Mouse (Mus musculus): ENCODE measurements around the gene Pnliprp2. TPM values are rescaled to one million over a fixed set of nuclear protein-coding genes. Genes with fewer than 3 reads are reported as not detected.

Gene Pnliprp2
- polyA plus RNA-seq, 2 experiments, result 0.04 TPM; not detected in 1

- WGBS, result 48% methylated on average over 5 of the region's 5 CpGs
- Histone ChIP-seq H3K4me3 (replicated peaks; ENCODE audit: low read length) (no peak within 1 kb of the TSS), H3K36me3 (ENCODE audit: control insufficient read depth, insufficient read depth, low read length) (no peaks in the 10 kb centered on the region), H3K4me1 (ENCODE audit: control insufficient read depth, insufficient read depth, low read length) (0 out of 2 replicates have a peak, but pooled peaks cover 3% of the 10 kb centered on the region), H3K27ac (replicated peaks; ENCODE audit: low read depth, low read length) (no peak within 1 kb of the TSS), H3K9me3 (ENCODE audit: control insufficient read depth, low read length) (no peaks in the 10 kb centered on the region), H3K27me3 (ENCODE audit: control insufficient read depth, insufficient read depth, low read length) (no peaks in the 10 kb centered on the region), H3K4me2 (replicated peaks; ENCODE audit: low read depth, low read length, severe bottlenecking) (no peak within 1 kb of the TSS), H3K9ac (ENCODE audit: low read depth, low read length, severe bottlenecking) (no peak within 1 kb of the TSS)
- no peak for TF ChIP-seq POLR2A (IDR thresholded peaks at IDR 0.05; ENCODE audit: borderline replicate concordance, extremely low read depth, insufficient read depth, insufficient read length)
- DNase-seq (ENCODE audit: low spot score) (no peak), ATAC-seq (ENCODE audit: low FRiP score, low read depth) (no peak)
Measured at GRCm38 (mm10) chr19:58728445-58729031, 31.0 kb upstream of the Pnliprp2 start, which contains the start of gene Pnliprp1. TSS of gene Pnliprp1 (plus strand) at chr19:58728887.

GRCm38 (mm10) chr19:58733216-58733615, 26.3 kb upstream of the Pnliprp2 start:
- H3K4me3 ChIP-seq (replicated peaks; ENCODE audit: low read length), result no peak overlapping the region
- no peak for ATAC-seq (ENCODE audit: low FRiP score, low read depth)
- TF ChIP-seq POLR2A (IDR thresholded peaks at IDR 0.05; ENCODE audit: borderline replicate concordance, extremely low read depth, insufficient read depth, insufficient read length), result no peak
- H3K36me3 ChIP-seq (ENCODE audit: control insufficient read depth, insufficient read depth, low read length), result no peaks in the 10 kb centered on the region
- no peaks in the 10 kb centered on the region for H3K9me3 ChIP-seq (ENCODE audit: control insufficient read depth, low read length)
- WGBS, result 87% methylated on average over 6 of the region's 6 CpGs
- 0 out of 2 replicates have a peak, but pooled peaks cover 3% of the 10 kb centered on the region for H3K4me1 ChIP-seq (ENCODE audit: control insufficient read depth, insufficient read depth, low read length)
- no peak for DNase-seq (ENCODE audit: low spot score)
- H3K9ac ChIP-seq (ENCODE audit: low read depth, low read length, severe bottlenecking), result no peak overlapping the region
- H3K27ac ChIP-seq (replicated peaks; ENCODE audit: low read depth, low read length), result no peak overlapping the region
- H3K4me2 ChIP-seq (replicated peaks; ENCODE audit: low read depth, low read length, severe bottlenecking), result no peak overlapping the region
- H3K27me3 ChIP-seq (ENCODE audit: control insufficient read depth, insufficient read depth, low read length), result no peaks in the 10 kb centered on the region

- Histone ChIP-seq H3K27ac (replicated peaks; ENCODE audit: low read depth, low read length) (no peak overlapping the region), H3K4me2 (replicated peaks; ENCODE audit: low read depth, low read length, severe bottlenecking) (no peak overlapping the region), H3K4me3 (replicated peaks; ENCODE audit: low read length) (no peak overlapping the region), H3K9ac (ENCODE audit: low read depth, low read length, severe bottlenecking) (no peak overlapping the region), H3K27me3 (ENCODE audit: control insufficient read depth, insufficient read depth, low read length) (no peaks in the 10 kb centered on the region), H3K4me1 (ENCODE audit: control insufficient read depth, insufficient read depth, low read length) (no peaks in the 10 kb centered on the region), H3K9me3 (ENCODE audit: control insufficient read depth, low read length) (no peaks in the 10 kb centered on the region), H3K36me3 (ENCODE audit: control insufficient read depth, insufficient read depth, low read length) (no peaks in the 10 kb centered on the region)
- ATAC-seq (ENCODE audit: low FRiP score, low read depth), result no peak
- no peak for DNase-seq (ENCODE audit: low spot score)
- WGBS, result 85% methylated on average over 4 of the region's 4 CpGs
- no peak for TF ChIP-seq POLR2A (IDR thresholded peaks at IDR 0.05; ENCODE audit: borderline replicate concordance, extremely low read depth, insufficient read depth, insufficient read length)
Measured at GRCm38 (mm10) chr19:58738111-58738510, 21.4 kb upstream of the Pnliprp2 start.

- Histone ChIP-seq H3K9ac (ENCODE audit: low read depth, low read length, severe bottlenecking) (no peak overlapping the region), H3K4me3 (replicated peaks; ENCODE audit: low read length) (no peak overlapping the region), H3K27ac (replicated peaks; ENCODE audit: low read depth, low read length) (no peak overlapping the region), H3K9me3 (ENCODE audit: control insufficient read depth, low read length) (no peaks in the 10 kb centered on the region), H3K4me2 (replicated peaks; ENCODE audit: low read depth, low read length, severe bottlenecking) (no peak overlapping the region), H3K4me1 (ENCODE audit: control insufficient read depth, insufficient read depth, low read length) (no peaks in the 10 kb centered on the region), H3K27me3 (ENCODE audit: control insufficient read depth, insufficient read depth, low read length) (no peaks in the 10 kb centered on the region), H3K36me3 (ENCODE audit: control insufficient read depth, insufficient read depth, low read length) (no peaks in the 10 kb centered on the region)
- 83% methylated on average over 6 of the region's 6 CpGs for WGBS
- DNase-seq (ENCODE audit: low spot score) (no peak), ATAC-seq (ENCODE audit: low FRiP score, low read depth) (no peak)
- no peak for TF ChIP-seq POLR2A (IDR thresholded peaks at IDR 0.05; ENCODE audit: borderline replicate concordance, extremely low read depth, insufficient read depth, insufficient read length)
Measured at GRCm38 (mm10) chr19:58741036-58741435, 18.5 kb upstream of the Pnliprp2 start.

GRCm38 (mm10) chr19:58742711-58743110, 16.8 kb upstream of the Pnliprp2 start:
- no peak overlapping the region for H3K4me2 ChIP-seq (replicated peaks; ENCODE audit: low read depth, low read length, severe bottlenecking)
- no peak for TF ChIP-seq POLR2A (IDR thresholded peaks at IDR 0.05; ENCODE audit: borderline replicate concordance, extremely low read depth, insufficient read depth, insufficient read length)
- H3K9ac ChIP-seq (ENCODE audit: low read depth, low read length, severe bottlenecking), result no peak overlapping the region
- H3K9me3 ChIP-seq (ENCODE audit: control insufficient read depth, low read length), result no peaks in the 10 kb centered on the region
- no peak for ATAC-seq (ENCODE audit: low FRiP score, low read depth)
- WGBS, result 80% methylated on average over 4 of the region's 4 CpGs
- H3K27ac ChIP-seq (replicated peaks; ENCODE audit: low read depth, low read length), result no peak overlapping the region
- no peaks in the 10 kb centered on the region for H3K36me3 ChIP-seq (ENCODE audit: control insufficient read depth, insufficient read depth, low read length)
- H3K4me1 ChIP-seq (ENCODE audit: control insufficient read depth, insufficient read depth, low read length), result no peaks in the 10 kb centered on the region
- H3K4me3 ChIP-seq (replicated peaks; ENCODE audit: low read length), result no peak overlapping the region
- DNase-seq (ENCODE audit: low spot score), result no peak
- H3K27me3 ChIP-seq (ENCODE audit: control insufficient read depth, insufficient read depth, low read length), result no peaks in the 10 kb centered on the region

All from limb, embryonic 14.5 days (tissue).